Mouse (Mus musculus): ENCODE data around the gene Fam181a. TPM values are rescaled to one million over a fixed set of nuclear protein-coding genes. Genes with fewer than 3 reads are reported as not detected.

Gene Fam181a
- polyA plus RNA-seq, 2 experiments, result 0.16 TPM; not detected in 1

- Histone ChIP-seq H3K4me1 (ENCODE audit: control insufficient read depth, insufficient read depth, low read length) (no peaks in the 10 kb centered on the region), H3K9me3 (ENCODE audit: control insufficient read depth, low read length) (no peaks in the 10 kb centered on the region), H3K27me3 (ENCODE audit: control insufficient read depth, insufficient read depth, low read length) (no peaks in the 10 kb centered on the region), H3K9ac (ENCODE audit: low read depth, low read length, severe bottlenecking) (no peak within 1 kb of the TSS), H3K27ac (replicated peaks; ENCODE audit: low read depth, low read length) (no peak within 1 kb of the TSS), H3K4me3 (replicated peaks; ENCODE audit: low read length) (no peak within 1 kb of the TSS), H3K36me3 (ENCODE audit: control insufficient read depth, insufficient read depth, low read length) (no peaks in the 10 kb centered on the region), H3K4me2 (replicated peaks; ENCODE audit: low read depth, low read length, severe bottlenecking) (no peak within 1 kb of the TSS)
- ATAC-seq (ENCODE audit: low FRiP score, low read depth) (no peak), DNase-seq (ENCODE audit: low spot score) (no peak)
- 69% methylated on average over 14 of the region's 14 CpGs for WGBS
- no peak for TF ChIP-seq POLR2A (IDR thresholded peaks at IDR 0.05; ENCODE audit: borderline replicate concordance, extremely low read depth, insufficient read depth, insufficient read length)
Observed at GRCm38 (mm10) chr12:103355746-103356414, 45.1 kb downstream of the Fam181a start, which contains the start of gene Asb2. Gene Asb2, minus strand, starts transcription at chr12:103356001.

- H3K9me3 ChIP-seq (ENCODE audit: control insufficient read depth, low read length), result no peaks in the 10 kb centered on the region
- 91% methylated on average over 4 of the region's 4 CpGs for WGBS
Observed at GRCm38 (mm10) chr12:103356415-103356748, 45.6 kb downstream of the Fam181a start.

DNA sequence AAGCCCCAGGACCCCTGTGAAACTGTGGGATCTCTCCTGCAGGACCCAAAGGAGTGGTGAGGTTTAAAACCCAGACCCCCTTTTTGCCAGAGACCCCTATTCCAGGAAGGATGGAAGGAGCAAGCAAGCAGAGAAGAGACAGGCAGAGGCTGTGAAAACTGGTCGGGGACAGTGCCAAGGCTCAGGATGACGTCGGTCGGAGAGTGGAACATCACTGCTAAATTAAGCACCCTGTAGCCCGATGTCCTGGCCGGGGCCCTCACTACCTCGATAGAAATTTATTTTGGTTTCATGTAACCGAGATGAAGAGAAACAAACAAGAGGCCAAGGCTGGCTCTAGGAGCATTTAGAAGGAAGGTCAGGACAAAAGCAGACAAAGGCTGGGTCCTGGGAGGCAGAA lies 47.4 kb downstream of the Fam181a start:
- Histone ChIP-seq H3K9ac (ENCODE audit: low read depth, low read length, severe bottlenecking) (no peak overlapping the region), H3K4me3 (replicated peaks; ENCODE audit: low read length) (no peak overlapping the region), H3K27me3 (ENCODE audit: control insufficient read depth, insufficient read depth, low read length) (no peaks in the 10 kb centered on the region), H3K36me3 (ENCODE audit: control insufficient read depth, insufficient read depth, low read length) (no peaks in the 10 kb centered on the region), H3K4me1 (ENCODE audit: control insufficient read depth, insufficient read depth, low read length) (no peaks in the 10 kb centered on the region), H3K4me2 (replicated peaks; ENCODE audit: low read depth, low read length, severe bottlenecking) (no peak overlapping the region), H3K9me3 (ENCODE audit: control insufficient read depth, low read length) (no peaks in the 10 kb centered on the region), H3K27ac (replicated peaks; ENCODE audit: low read depth, low read length) (no peak overlapping the region)
- no peak for ATAC-seq (ENCODE audit: low FRiP score, low read depth)
- no peak for DNase-seq (ENCODE audit: low spot score)
- TF ChIP-seq POLR2A (IDR thresholded peaks at IDR 0.05; ENCODE audit: borderline replicate concordance, extremely low read depth, insufficient read depth, insufficient read length), result no peak
- WGBS, result 83% methylated on average over 8 of the region's 8 CpGs

More at GRCm38 (mm10) chr12:103356415-103356748, 45.6 kb downstream of the Fam181a start:
- H3K27me3 ChIP-seq (ENCODE audit: control insufficient read depth, insufficient read depth, low read length), result no peaks in the 10 kb centered on the region
- no peak overlapping the region for H3K9ac ChIP-seq (ENCODE audit: low read depth, low read length, severe bottlenecking)
- no peaks in the 10 kb centered on the region for H3K36me3 ChIP-seq (ENCODE audit: control insufficient read depth, insufficient read depth, low read length)
- H3K4me2 ChIP-seq (replicated peaks; ENCODE audit: low read depth, low read length, severe bottlenecking), result no peak overlapping the region
- TF ChIP-seq POLR2A (IDR thresholded peaks at IDR 0.05; ENCODE audit: borderline replicate concordance, extremely low read depth, insufficient read depth, insufficient read length), result no peak
- no peak overlapping the region for H3K27ac ChIP-seq (replicated peaks; ENCODE audit: low read depth, low read length)
- no peaks in the 10 kb centered on the region for H3K4me1 ChIP-seq (ENCODE audit: control insufficient read depth, insufficient read depth, low read length)
- ATAC-seq (ENCODE audit: low FRiP score, low read depth), result no peak
- H3K4me3 ChIP-seq (replicated peaks; ENCODE audit: low read length), result no peak overlapping the region
- no peak for DNase-seq (ENCODE audit: low spot score)

DNA sequence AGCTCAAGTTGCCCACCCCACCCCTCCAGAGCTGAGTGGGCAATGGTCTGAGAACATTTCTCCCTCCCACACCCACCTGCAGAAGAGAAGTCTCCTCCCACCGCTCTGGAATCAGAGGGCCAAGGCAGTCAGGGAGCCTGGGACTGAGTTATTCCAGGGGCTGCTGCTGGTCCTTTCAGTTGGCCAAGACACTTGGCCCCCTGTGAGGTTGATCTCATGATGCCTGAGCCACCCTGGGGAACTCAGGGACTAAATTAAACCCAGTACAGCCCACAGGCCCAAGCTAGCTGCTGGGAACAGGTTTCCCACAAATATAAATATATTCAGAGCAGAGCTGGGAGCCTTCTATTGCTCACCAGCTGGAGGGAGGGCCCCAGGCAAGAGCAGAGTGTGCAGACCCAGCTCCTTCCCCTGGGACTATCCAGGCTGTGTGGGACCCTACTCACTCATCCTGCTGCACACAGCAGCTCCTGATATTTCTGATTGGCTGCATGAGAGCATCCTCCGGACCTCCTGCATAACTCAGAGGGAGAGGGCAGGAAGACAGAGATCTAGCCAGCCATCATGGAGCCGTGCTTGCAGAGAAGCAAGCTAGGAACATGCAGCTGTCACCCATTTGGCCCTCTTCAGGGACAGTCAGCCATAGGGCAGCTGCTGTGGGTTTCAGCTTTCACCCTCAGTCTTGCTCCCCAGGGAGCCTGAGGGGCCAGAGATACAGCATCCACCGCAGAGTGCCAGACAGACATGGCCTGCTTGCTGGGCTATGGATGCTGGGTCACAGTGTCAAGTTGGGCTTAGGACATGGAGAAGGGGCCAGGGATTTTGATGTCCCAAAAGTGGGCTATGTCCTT lies 48.4 kb downstream of the Fam181a start:
- DNase-seq (ENCODE audit: low spot score), result peak; percentile 42
- H3K27ac ChIP-seq (replicated peaks; ENCODE audit: low read depth, low read length), result no peak overlapping the region
- H3K4me3 ChIP-seq (replicated peaks; ENCODE audit: low read length), result no peak overlapping the region
- H3K4me2 ChIP-seq (replicated peaks; ENCODE audit: low read depth, low read length, severe bottlenecking), result no peak overlapping the region
- no peaks in the 10 kb centered on the region for H3K9me3 ChIP-seq (ENCODE audit: control insufficient read depth, low read length)
- H3K27me3 ChIP-seq (ENCODE audit: control insufficient read depth, insufficient read depth, low read length), result no peaks in the 10 kb centered on the region
- H3K9ac ChIP-seq (ENCODE audit: low read depth, low read length, severe bottlenecking), result no peak overlapping the region
- no peaks in the 10 kb centered on the region for H3K4me1 ChIP-seq (ENCODE audit: control insufficient read depth, insufficient read depth, low read length)
- WGBS, result 44% methylated on average over 4 of the region's 4 CpGs
- peak; percentile 66 for ATAC-seq (ENCODE audit: low FRiP score, low read depth)
- no peaks in the 10 kb centered on the region for H3K36me3 ChIP-seq (ENCODE audit: control insufficient read depth, insufficient read depth, low read length)
- TF ChIP-seq POLR2A (IDR thresholded peaks at IDR 0.05; ENCODE audit: borderline replicate concordance, extremely low read depth, insufficient read depth, insufficient read length), result no peak

- Histone ChIP-seq H3K4me2 (replicated peaks; ENCODE audit: low read depth, low read length, severe bottlenecking) (no peak overlapping the region), H3K9ac (ENCODE audit: low read depth, low read length, severe bottlenecking) (no peak overlapping the region), H3K4me1 (ENCODE audit: control insufficient read depth, insufficient read depth, low read length) (no peaks in the 10 kb centered on the region), H3K27me3 (ENCODE audit: control insufficient read depth, insufficient read depth, low read length) (no peaks in the 10 kb centered on the region), H3K4me3 (replicated peaks; ENCODE audit: low read length) (no peak overlapping the region), H3K27ac (replicated peaks; ENCODE audit: low read depth, low read length) (no peak overlapping the region), H3K36me3 (ENCODE audit: control insufficient read depth, insufficient read depth, low read length) (no peaks in the 10 kb centered on the region), H3K9me3 (ENCODE audit: control insufficient read depth, low read length) (no peaks in the 10 kb centered on the region)
- ATAC-seq (ENCODE audit: low FRiP score, low read depth) (no peak), DNase-seq (ENCODE audit: low spot score) (no peak)
- TF ChIP-seq POLR2A (IDR thresholded peaks at IDR 0.05; ENCODE audit: borderline replicate concordance, extremely low read depth, insufficient read depth, insufficient read length), result no peak
- 76% methylated on average over 8 of the region's 8 CpGs for WGBS
Observed at GRCm38 (mm10) chr12:103360812-103361211, 50.0 kb downstream of the Fam181a start.

Measured in limb, embryonic 14.5 days (tissue).